Mouse (Mus musculus) cortical plate, adult 2 months (tissue): ENCODE measurements around the gene Rbm8a. TPM values are rescaled to one million over a fixed set of nuclear protein-coding genes. Genes with fewer than 3 reads are reported as not detected.
A peak's percentile ranks its signal among the peaks of the same experiment; 100 is the strongest.

ENCODE experiments used
- H3K27ac ChIP-seq: fragments of 200-500 bp; 2 replicates; pipeline ENCODE4 v1.5.1; 2012; ENCODE audit warnings: low read length, control low read depth, inconsistent platforms; ENCODE audit not compliant: insufficient read depth
- H3K4me1 ChIP-seq: fragments of 200-500 bp; 2 replicates; pipeline ENCODE4 v1.6.1; 2011; ENCODE audit warnings: low read length; ENCODE audit not compliant: control insufficient read depth, insufficient read depth
- H3K4me3 ChIP-seq: fragments of 200-500 bp; 2 replicates; pipeline ENCODE4 v1.5.1; 2011; ENCODE audit warnings: mild to moderate bottlenecking, low read length, control low read depth; ENCODE audit not compliant: insufficient read depth
- CTCF ChIP-seq: fragments of 200-500 bp; IDR thresholded peaks from 2 replicates; pipeline ENCODE4 v1.5.1; 2011; ENCODE audit warnings: mild to moderate bottlenecking, control low read depth, low read length; ENCODE audit not compliant: insufficient read depth; ENCODE audit errors: extremely low read depth
- POLR2A ChIP-seq: fragments of 200-500 bp; IDR thresholded peaks from 2 replicates; pipeline ENCODE4 v1.6.1; 2011; ENCODE audit warnings: mild to moderate bottlenecking, low read length, control low read depth; ENCODE audit not compliant: insufficient read depth; ENCODE audit errors: extremely low read depth
- polyA plus RNA-seq: library from polyadenylated mRNA; depleted of rRNA; stranded (reverse); fragments of >200 nt; gene quantifications from 2 replicates; pipeline ENCODE4 v1.2.3, GENCODE M21; 2012; rRNA removed

Rbm8a gene
- polyA plus RNA-seq = 33.9 and 38.0 TPM in 2 replicates

DNA sequence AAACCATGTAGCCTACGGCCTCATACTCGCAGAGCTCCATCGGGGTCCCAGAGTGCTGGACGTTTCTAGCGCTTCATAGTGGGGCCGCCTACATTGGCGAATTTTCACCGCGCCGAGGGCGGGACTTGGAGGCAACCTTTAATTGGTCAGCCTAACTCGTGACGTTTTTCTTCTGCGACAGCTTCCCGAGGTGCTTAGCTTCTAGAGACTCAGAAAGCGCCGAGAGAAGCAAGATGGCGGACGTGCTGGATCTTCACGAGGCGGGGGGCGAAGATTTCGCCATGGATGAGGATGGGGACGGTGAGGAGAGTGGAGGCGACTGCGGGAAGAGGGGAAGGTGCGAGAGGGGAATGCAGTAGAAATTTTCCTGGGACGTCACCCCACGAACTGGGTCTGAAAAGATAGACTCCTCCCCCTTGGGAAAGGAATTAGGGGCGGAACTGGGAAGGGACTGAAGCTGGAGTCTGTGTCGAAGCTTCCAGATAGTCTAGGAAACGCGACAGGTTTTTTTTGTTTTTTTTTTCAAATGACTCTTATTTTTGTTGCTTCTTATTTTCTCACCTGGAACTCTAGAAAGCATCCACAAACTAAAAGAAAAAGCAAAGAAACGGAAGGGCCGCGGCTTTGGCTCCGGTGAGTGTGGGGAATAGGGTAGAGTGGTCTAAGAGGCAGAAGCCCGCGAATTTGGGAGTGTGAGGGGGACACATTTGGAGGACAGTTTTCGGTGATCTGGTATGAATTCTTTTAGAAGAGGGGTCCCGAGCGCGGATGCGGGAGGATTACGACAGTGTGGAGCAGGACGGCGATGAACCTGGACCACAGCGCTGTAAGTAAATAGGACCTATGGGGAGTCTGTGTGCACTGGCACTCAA is at the start of gene Rbm8a:
Gene Rbm8a, plus strand, starts transcription at position 205 of the 872 bp plus-strand sequence.
- H3K4me3 ChIP-seq = peak within 1 kb of the TSS; percentile 60
- TF ChIP-seq CTCF (no peak), POLR2A (peak; percentile 89)
- H3K4me1 ChIP-seq = peaks cover 3% of the 10 kb centered on the region; the same call in 1 of the 2 replicates
- H3K27ac ChIP-seq = peak within 1 kb of the TSS; percentile 29; the same call in 1 of the 2 replicates

- peaks cover 6% of the 10 kb centered on the region for H3K4me1 ChIP-seq
- H3K4me3 ChIP-seq = no peak overlapping the region
- H3K27ac ChIP-seq = no peak overlapping the region
- no peak for TF ChIP-seq CTCF
- no peak for TF ChIP-seq POLR2A
Observed at GRCm38 (mm10) chr3:96581141-96581540, 48.6 kb upstream of the Rbm8a start.

DNA sequence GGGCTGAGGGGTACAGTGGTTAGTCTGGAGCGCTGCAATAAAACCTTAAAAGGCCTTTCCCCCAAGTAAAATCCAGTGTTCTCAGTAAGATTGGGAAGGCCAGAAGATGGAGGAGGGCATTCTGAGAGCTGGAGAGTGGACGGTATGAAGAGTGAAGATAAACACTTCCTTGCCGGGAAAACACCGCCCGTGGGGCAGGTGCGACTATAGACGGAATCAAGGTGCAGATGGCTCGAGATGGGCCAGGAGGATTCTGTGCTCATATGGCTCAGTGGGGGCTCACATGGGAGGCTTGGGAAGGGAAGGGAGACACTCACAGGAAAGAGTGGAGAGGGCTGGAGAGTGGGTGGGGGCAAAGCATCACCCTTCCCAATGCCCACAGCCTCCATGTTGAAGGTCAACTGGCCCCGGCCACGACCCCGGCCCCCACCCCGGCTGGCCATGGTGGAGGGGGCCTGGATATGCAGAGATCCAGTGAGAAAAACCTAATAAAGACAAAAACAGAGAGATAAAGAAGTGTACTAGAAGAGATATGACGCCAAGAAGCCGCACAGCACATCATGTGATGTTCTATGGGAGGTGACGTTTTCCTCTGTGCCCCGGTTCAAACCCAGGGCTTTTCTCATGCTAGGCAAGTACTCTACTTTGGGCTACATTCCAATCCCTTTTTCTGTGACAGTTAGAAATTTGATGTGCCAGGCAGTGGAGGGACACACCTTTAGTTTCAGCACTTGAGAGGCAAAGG is 47.8 kb upstream of the Rbm8a start:
- no peak for TF ChIP-seq POLR2A

DNA sequence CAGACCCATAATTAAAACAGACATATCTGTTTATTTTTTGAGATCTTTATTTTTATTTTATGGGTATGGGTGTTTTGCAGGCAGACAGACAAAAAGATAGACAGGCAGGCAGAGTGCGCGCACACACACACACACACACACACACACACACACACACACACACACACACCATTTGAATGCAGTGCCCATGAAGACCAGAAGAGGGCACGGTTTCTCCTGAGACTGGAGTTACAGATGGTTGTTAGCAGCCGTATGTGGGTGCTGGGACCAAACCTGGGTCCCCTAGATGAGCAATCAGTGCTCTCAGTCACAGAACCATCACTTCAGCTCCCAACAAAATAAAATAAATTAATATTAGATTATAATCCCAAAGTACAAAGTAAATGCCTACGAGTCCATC is 46.3 kb upstream of the Rbm8a start:
- peaks cover 2% of the 10 kb centered on the region; the same call in 1 of the 2 replicates for H3K4me1 ChIP-seq
- H3K27ac ChIP-seq = no peak overlapping the region
- TF ChIP-seq POLR2A (no peak), CTCF (no peak)
- H3K4me3 ChIP-seq = no peak overlapping the region

More for the DNA sequence above, 47.8 kb upstream of the Rbm8a start:
- H3K27ac ChIP-seq = no peak overlapping the region
- H3K4me3 ChIP-seq = no peak overlapping the region
- peaks cover 6% of the 10 kb centered on the region for H3K4me1 ChIP-seq

DNA sequence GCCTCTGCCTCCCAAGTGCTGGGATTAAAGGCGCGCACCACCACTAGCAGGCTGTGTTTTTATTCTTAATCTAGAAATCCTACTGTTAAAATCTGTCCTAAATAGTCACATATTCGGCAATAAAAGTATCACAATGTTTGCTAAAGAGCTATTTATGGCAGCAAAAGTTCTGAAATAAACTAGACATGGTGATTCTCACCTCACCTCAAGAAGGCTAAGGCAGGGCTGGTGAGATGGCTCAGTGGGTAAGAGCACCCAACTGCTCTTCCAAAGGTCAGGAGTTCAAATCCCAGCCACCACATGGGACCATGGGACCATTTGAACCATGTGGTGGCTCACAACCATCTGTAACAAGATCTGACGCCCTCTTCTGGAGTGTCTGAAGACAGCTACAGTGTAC is 39.1 kb upstream of the Rbm8a start:
- no peak for TF ChIP-seq CTCF
- no peak for TF ChIP-seq POLR2A
- Histone ChIP-seq H3K27ac (no peak overlapping the region), H3K4me3 (no peak overlapping the region), H3K4me1 (0 out of 2 replicates have a peak, but pooled peaks cover 2% of the 10 kb centered on the region)

DNA sequence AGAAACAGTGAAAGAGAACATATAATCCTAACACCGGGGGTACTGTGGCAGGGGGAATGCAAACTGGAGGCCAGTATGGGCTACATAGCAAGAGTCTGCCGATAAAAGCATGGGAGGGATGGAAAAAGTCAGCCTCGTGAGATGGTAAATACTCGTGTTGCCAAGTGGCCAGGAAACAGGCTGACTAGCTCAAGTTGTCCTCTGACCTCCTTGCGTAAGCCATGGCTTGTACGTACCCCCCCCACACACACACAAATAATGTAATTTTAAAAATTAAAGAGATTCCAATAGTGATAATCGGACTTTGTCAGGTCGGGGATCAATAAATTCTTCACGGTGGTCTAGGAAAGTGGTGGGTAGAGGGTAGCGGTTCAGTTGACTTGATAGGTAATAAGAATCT is 36.4 kb upstream of the Rbm8a start:
- TF ChIP-seq CTCF (no peak), POLR2A (no peak)
- H3K4me3 ChIP-seq = peak overlapping the region; percentile 60
- H3K4me1 ChIP-seq = 0 out of 2 replicates have a peak, but pooled peaks cover 2% of the 10 kb centered on the region
- H3K27ac ChIP-seq = peak overlapping the region; percentile 57; the same call in 1 of the 2 replicates

DNA sequence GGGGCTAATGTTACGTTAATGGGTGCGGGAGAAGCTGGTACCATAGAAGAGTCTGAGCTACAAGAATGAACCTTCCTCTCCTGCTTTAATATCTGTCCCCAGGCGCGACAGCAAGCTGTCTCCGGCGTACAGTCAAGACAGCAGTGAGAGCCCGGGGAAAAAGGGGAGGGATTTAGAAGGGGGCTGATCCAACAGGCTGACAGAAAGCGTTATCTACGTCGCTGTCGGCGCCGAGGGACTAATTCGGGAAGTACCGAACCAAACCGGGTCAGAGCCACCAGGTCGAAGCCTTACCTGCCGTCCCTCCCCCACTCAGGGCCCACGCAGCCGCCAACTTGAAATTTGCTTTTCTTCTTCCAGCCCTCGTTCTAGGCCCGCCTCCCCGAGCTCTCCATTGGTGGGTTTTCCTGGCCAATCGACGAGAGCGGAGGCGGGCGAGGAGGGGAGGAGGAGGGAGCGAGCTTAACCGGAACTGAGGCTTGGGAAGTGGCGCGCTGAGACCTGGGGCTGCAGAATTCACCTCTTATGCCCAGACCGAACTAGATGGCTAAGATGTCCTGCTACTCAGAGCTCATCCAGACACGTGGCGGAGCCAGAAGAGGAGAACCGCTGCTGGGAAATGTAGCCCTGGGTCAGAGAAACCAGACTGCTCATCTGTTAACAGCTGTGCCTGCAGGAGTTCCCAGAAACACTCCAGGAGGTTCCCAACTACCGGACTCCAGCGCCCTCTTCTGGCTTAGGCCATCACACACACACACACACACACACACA is 35.8 kb upstream of the Rbm8a start, which contains the start of gene Polr3gl:
Gene Polr3gl, minus strand, starts transcription at position 392 of the 771 bp plus-strand sequence.
- Histone ChIP-seq H3K4me1 (peaks cover 3% of the 10 kb centered on the region), H3K4me3 (peak within 1 kb of the TSS; percentile 60), H3K27ac (peak within 1 kb of the TSS; percentile 57; the same call in 1 of the 2 replicates)
- TF ChIP-seq POLR2A (peak; percentile 94), CTCF (no peak)

DNA sequence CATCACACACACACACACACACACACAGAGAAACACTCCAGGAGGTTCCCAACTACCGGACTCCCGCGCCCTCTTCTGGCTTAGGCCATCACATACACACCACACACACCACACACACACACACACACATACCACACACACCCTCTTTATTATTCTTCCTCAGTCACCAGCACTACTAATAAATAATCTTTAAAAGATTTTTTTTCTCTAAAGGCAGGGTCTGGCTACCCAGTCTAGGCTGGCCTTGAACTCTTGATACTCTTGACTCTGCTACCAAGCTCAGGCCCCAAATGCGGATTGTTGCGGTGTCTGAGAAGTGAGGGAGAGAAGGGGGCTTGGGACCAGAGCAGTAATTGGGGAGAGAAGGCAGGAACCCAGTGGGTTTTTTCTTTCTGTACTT is 34.9 kb upstream of the Rbm8a start:
- TF ChIP-seq CTCF (no peak), POLR2A (no peak)
- no peak overlapping the region; the same call in 1 of the 2 replicates for H3K4me3 ChIP-seq
- H3K4me1 ChIP-seq = peaks cover 6% of the 10 kb centered on the region
- no peak overlapping the region for H3K27ac ChIP-seq

- Histone ChIP-seq H3K4me1 (peaks cover 6% of the 10 kb centered on the region), H3K27ac (peak overlapping the region; percentile 93), H3K4me3 (peak overlapping the region; percentile 69)
- TF ChIP-seq CTCF (no peak), POLR2A (peak; percentile 77)
Observed at GRCm38 (mm10) chr3:96595661-96596060, 34.1 kb upstream of the Rbm8a start.
